Mouse (Mus musculus) hindbrain, embryonic 10.5 days (tissue): Measurements from ENCODE around the gene Olfr523. TPM values are rescaled to one million over a fixed set of nuclear protein-coding genes. Genes with fewer than 3 reads are reported as not detected.
A peak's percentile ranks its signal among the peaks of the same experiment; 100 is the strongest.

ENCODE experiments used
- DNase-seq: peaks from one replicate; pipeline ENCODE4 v3.0.0-alpha.2; 2017; ENCODE audit warnings: low spot score
- H3K27ac ChIP-seq: fragments of 300-500 bp; sonication (generic); 2 replicates; pipeline ENCODE4 v1.5.1; 2016; ENCODE audit warnings: mild to moderate bottlenecking, moderate library complexity
- H3K27me3 ChIP-seq: fragments of 300-500 bp; sonication (generic); 2 replicates; pipeline ENCODE4 v1.6.1; 2016; ENCODE audit warnings: mild to moderate bottlenecking; ENCODE audit not compliant: poor library complexity, insufficient read depth, severe bottlenecking
- H3K36me3 ChIP-seq: fragments of 300-500 bp; sonication (generic); 2 replicates; pipeline ENCODE4 v1.6.1; 2016; ENCODE audit warnings: mild to moderate bottlenecking, moderate library complexity
- H3K4me1 ChIP-seq: fragments of 300-500 bp; sonication (generic); replicated peaks from 2 replicates; pipeline ENCODE4 v1.6.1; 2016; ENCODE audit warnings: mild to moderate bottlenecking
- H3K4me3 ChIP-seq: fragments of 300-500 bp; sonication (generic); 2 replicates; pipeline ENCODE4 v1.5.1; 2016; ENCODE audit warnings: mild to moderate bottlenecking, moderate library complexity
- H3K9me3 ChIP-seq: fragments of 300-500 bp; sonication (generic); 2 replicates; pipeline ENCODE4 v1.6.1; 2016; ENCODE audit warnings: mild to moderate bottlenecking, moderate library complexity
- WGBS: fragments of 180-500 bp; shearing (Covaris S2); methylation state at CpG from one replicate; pipeline ENCODE4 v1.1.7; 2016; 5-methylcytosine and 5-hydroxymethylcytosine counted together
- polyA plus RNA-seq: library from polyadenylated mRNA; unstranded; fragments of >200 nt; fragmentation: Nextera tagmentation; extraction: Ambion mirVana; gene quantifications from 2 replicates; pipeline ENCODE4 v1.2.1, GENCODE M21; 2016

Olfr523 gene
- polyA plus RNA-seq, 1 experiment from 2014 or later: not detected

- Histone ChIP-seq H3K4me3 (no peak overlapping the region), H3K9me3 (no peaks in the 10 kb centered on the region), H3K27me3 (no peaks in the 10 kb centered on the region; the same call in 1 of the 2 replicates), H3K4me1 (no peaks in the 10 kb centered on the region), H3K27ac (no peak overlapping the region), H3K36me3 (peaks cover 11% of the 10 kb centered on the region; the same call in 1 of the 2 replicates)
- no peak for DNase-seq
- 80% methylated on average over 4 of the region's 4 CpGs for WGBS
These were observed 28.5 kb upstream of the Olfr523 start for GRCm38 (mm10) chr7:140144550-140144949.

- H3K27me3 ChIP-seq: peaks cover 49% of the 10 kb centered on the region
- H3K9me3 ChIP-seq: no peaks in the 10 kb centered on the region
- H3K36me3 ChIP-seq: 0 out of 2 replicates have a peak, but pooled peaks cover 8% of the 10 kb centered on the region
- H3K27ac ChIP-seq: peak overlapping the region; percentile 77
- WGBS: 4% methylated on average over 28 of the region's 28 CpGs
- peak overlapping the region; percentile 52 for H3K4me3 ChIP-seq
- peak; percentile 56 for DNase-seq
- H3K4me1 ChIP-seq: peaks cover 24% of the 10 kb centered on the region
These were observed 19.6 kb upstream of the Olfr523 start for GRCm38 (mm10) chr7:140153383-140153782.

DNA sequence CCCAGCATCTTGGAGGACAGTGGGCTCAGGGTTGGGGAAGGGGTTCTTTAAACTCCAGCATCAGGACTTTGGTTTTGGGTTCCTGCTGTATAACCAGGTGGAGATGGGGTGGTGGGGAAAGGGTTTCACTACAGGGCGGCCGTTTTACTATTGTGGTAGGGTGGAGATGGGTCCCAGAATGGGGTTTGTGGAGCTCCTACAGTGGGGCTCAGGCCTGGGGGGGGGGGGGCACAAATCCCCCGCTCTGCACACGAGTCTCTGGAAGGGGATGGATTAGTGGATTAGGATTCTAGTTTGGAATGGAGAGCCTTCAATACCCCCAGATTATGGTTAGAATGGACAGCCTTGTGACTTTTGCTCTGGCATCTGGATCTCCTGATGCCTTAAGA is 19.2 kb upstream of the Olfr523 start:
- Histone ChIP-seq H3K27me3 (peaks cover 49% of the 10 kb centered on the region), H3K9me3 (no peaks in the 10 kb centered on the region), H3K4me1 (peaks cover 24% of the 10 kb centered on the region), H3K36me3 (0 out of 2 replicates have a peak, but pooled peaks cover 8% of the 10 kb centered on the region), H3K4me3 (peak overlapping the region; percentile 52), H3K27ac (peak overlapping the region; percentile 71)
- DNase-seq: no peak
- WGBS: 20% methylated on average over 4 of the region's 4 CpGs

DNA sequence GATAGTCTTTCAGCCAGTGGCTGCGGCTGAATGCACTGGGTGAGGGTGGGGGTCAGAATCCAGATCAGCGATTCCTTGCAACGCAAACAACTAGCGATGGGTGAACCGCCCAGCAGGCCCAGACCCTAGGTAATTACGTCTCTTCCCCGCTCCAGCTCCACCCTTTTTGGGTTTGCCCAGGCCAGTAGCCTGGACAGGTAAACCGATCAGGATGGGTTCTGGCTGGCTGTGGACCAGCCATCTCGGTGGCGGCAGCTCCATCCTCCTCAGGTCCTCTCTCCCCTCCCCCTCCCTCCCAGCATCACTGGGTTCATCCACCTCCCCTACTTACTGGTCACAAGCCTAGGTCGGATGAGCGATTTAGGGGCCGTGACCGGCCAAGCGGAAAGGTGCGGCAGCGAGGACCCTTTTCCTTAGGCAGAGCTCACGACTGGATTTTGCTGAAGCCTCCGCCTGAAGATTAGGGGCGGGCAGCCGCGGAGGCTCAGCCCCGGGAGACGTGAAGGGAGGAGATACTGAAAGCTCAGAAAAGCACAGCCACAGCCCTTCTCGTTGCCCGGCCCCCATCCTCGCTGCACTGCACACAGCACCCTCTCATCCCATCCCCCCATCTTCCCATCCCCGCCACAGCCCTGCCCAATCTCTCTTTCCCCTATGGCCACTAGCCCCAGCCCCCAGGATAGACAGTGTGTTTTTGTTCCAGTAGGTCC is 18.6 kb upstream of the Olfr523 start, which contains the start of gene Sprn:
TSS of gene Sprn (minus strand) at position 660 of the 710 bp plus-strand sequence.
- Histone ChIP-seq H3K27ac (peak within 1 kb of the TSS; percentile 71), H3K4me1 (peaks cover 24% of the 10 kb centered on the region), H3K27me3 (peaks cover 49% of the 10 kb centered on the region), H3K36me3 (0 out of 2 replicates have a peak, but pooled peaks cover 8% of the 10 kb centered on the region), H3K9me3 (no peaks in the 10 kb centered on the region), H3K4me3 (peak within 1 kb of the TSS; percentile 52)
- WGBS: 3% methylated on average over 28 of the region's 28 CpGs
- DNase-seq: peak; percentile 37

DNA sequence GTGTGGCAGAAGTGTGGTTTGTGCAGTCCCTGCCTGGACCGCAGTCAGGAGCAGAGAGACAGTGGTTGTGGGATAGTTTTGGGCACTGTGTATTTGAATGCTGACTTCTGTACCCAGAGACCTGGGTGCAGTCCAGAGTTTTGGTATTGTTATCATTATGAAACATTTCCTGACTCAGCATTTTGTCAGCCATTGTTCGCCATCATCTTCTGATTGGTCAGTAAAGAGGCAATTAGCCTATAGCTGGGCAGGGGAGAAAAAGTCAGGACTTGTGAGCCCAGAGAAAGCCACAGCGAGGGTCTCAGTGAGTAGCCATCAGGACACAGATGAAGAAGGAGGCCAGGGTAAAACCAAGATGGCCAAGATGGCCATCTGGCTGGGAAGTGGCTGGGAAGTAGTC is 12.7 kb upstream of the Olfr523 start:
- Histone ChIP-seq H3K4me1 (no peaks in the 10 kb centered on the region), H3K27ac (no peak overlapping the region), H3K36me3 (no peaks in the 10 kb centered on the region), H3K4me3 (no peak overlapping the region), H3K27me3 (peaks cover 11% of the 10 kb centered on the region), H3K9me3 (no peaks in the 10 kb centered on the region)
- 80% methylated on average over 3 of the region's 3 CpGs for WGBS
- no peak for DNase-seq

DNA sequence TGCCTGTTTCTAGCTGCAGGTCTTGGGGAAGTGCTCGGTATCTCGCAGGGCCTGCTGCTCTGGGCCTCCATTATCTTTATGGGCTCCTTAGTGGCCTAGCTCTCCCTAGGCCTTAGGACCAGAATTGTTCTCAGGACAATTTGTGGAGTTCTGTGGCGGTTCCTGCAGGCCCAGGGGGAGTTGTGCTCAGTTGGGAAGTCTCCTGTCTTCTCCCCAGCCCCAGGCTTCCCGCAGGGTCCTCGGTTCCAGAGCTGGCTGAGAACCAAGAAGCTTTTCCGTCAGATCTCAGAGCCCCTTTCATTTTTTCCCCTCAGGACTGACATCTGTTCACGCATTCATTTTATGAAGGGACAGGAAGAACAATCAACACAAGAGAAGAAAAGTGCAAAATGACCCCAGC is 8.4 kb upstream of the Olfr523 start, which contains the start of gene Olfr522:
TSS of gene Olfr522 (minus strand) at position 101 of the 400 bp plus-strand sequence.
- H3K36me3 ChIP-seq: no peaks in the 10 kb centered on the region
- 83% methylated on average over 7 of the region's 7 CpGs for WGBS
- H3K4me1 ChIP-seq: no peaks in the 10 kb centered on the region
- no peaks in the 10 kb centered on the region for H3K27me3 ChIP-seq
- no peaks in the 10 kb centered on the region for H3K9me3 ChIP-seq
- no peak for DNase-seq
- H3K4me3 ChIP-seq: no peak within 1 kb of the TSS
- H3K27ac ChIP-seq: no peak within 1 kb of the TSS

- no peaks in the 10 kb centered on the region for H3K4me1 ChIP-seq
- H3K36me3 ChIP-seq: no peaks in the 10 kb centered on the region
- H3K9me3 ChIP-seq: no peaks in the 10 kb centered on the region
- no peak overlapping the region for H3K27ac ChIP-seq
- DNase-seq: no peak
- WGBS: 82% methylated on average over 1 of the region's 1 CpGs
- no peaks in the 10 kb centered on the region for H3K27me3 ChIP-seq
- no peak overlapping the region for H3K4me3 ChIP-seq
These were observed 5.1 kb upstream of the Olfr523 start for GRCm38 (mm10) chr7:140167950-140168349.

DNA sequence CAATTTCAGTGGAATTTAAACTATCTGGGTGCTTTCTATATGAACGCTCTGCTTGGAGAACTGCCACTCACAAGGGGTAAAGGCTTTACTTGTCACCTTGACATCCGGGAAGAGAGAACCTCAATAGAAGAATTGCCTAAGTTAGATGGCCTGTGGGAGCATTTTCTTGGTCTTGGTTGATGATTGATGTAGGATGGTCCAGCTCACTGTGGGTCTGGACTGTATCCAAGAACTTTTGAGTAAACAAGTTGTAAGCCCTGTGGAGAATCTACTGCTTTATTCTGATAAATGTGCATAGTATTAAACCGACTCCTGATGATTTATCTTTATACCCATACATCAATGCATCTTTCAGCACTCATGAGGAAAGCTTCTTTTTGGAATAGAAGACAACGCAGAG is 3.6 kb upstream of the Olfr523 start:
- H3K9me3 ChIP-seq: no peaks in the 10 kb centered on the region
- H3K27ac ChIP-seq: no peak overlapping the region
- H3K36me3 ChIP-seq: no peaks in the 10 kb centered on the region
- no peaks in the 10 kb centered on the region for H3K27me3 ChIP-seq
- no peak for DNase-seq
- H3K4me1 ChIP-seq: no peaks in the 10 kb centered on the region
- no peak overlapping the region for H3K4me3 ChIP-seq
- 78% methylated on average over 4 of the region's 4 CpGs for WGBS

- H3K4me1 ChIP-seq: no peaks in the 10 kb centered on the region
- no peaks in the 10 kb centered on the region for H3K36me3 ChIP-seq
- no peaks in the 10 kb centered on the region for H3K27me3 ChIP-seq
- no peak overlapping the region for H3K4me3 ChIP-seq
- H3K27ac ChIP-seq: no peak overlapping the region
- no peaks in the 10 kb centered on the region for H3K9me3 ChIP-seq
- DNase-seq: no peak
- WGBS: 87% methylated on average over 3 of the region's 3 CpGs
These were observed 2.2 kb upstream of the Olfr523 start for GRCm38 (mm10) chr7:140170863-140171262.

GRCm38 (mm10) chr7:140179176-140179575 is 6.2 kb downstream of the Olfr523 start:
- H3K27ac ChIP-seq: no peak overlapping the region
- H3K27me3 ChIP-seq: no peaks in the 10 kb centered on the region
- no peaks in the 10 kb centered on the region for H3K36me3 ChIP-seq
- no peaks in the 10 kb centered on the region for H3K4me1 ChIP-seq
- no peaks in the 10 kb centered on the region for H3K9me3 ChIP-seq
- no peak for DNase-seq
- no peak overlapping the region for H3K4me3 ChIP-seq
- 91% methylated on average over 2 of the region's 2 CpGs for WGBS

- Histone ChIP-seq H3K27me3 (no peaks in the 10 kb centered on the region), H3K4me1 (no peaks in the 10 kb centered on the region), H3K27ac (no peak overlapping the region), H3K36me3 (no peaks in the 10 kb centered on the region), H3K4me3 (no peak overlapping the region), H3K9me3 (no peaks in the 10 kb centered on the region)
- no peak for DNase-seq
- WGBS: 82% methylated on average over 2 of the region's 2 CpGs
These were observed 7.7 kb downstream of the Olfr523 start for GRCm38 (mm10) chr7:140180692-140181091.

GRCm38 (mm10) chr7:140184206-140184605 is 11.2 kb downstream of the Olfr523 start:
- Histone ChIP-seq H3K4me1 (no peaks in the 10 kb centered on the region), H3K9me3 (no peaks in the 10 kb centered on the region), H3K36me3 (no peaks in the 10 kb centered on the region), H3K27ac (no peak overlapping the region), H3K4me3 (no peak overlapping the region), H3K27me3 (no peaks in the 10 kb centered on the region)
- WGBS: 91% methylated on average over 4 of the region's 4 CpGs
- no peak for DNase-seq

DNA sequence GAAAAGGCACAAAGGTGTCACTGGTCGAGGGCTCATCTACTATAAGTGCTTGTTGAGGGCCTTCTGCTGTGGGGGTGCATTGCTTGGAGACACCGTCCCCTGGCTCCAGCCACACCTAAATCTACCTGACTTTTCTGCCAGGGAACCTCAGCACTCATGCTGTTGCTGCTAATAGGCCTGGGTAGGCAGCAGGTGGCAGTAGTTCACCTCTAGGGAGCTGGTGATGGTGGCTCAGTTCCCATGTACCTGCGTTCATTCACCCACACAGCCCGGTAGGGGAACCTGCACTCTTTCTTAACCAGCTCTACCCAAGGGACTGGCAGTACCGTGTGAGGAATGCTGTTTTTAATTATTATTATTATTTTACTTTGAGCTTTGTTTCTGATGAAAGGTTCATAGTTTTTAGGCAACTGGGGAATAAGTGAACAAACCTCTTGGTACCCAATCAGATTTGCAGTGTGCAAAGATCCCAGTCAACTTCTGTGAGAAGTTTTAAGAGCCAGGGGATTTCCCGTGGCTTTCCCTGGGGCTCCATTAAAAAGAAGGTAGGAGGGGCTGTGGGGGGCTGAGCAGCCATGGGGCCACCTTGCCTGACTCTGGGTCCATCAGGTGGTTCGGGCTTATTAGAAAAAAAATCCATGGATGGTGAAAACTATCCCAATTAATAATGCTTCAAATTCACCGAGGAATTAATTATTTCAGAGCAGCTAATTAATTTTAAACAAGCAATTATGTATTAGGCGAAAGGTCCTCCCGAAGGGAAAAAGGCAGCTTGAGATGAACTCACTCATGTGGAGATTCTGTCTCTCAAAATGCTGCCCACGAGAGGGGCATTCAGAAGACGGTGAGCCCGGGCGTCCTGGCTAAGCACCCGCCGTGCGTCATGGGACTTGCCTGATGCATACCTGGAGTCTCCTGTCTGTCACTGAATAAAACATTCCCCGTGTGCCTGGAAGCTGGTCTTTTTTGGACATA is 13.9 kb downstream of the Olfr523 start:
- WGBS: 67% methylated on average over 18 of the region's 18 CpGs
- Histone ChIP-seq H3K9me3 (no peaks in the 10 kb centered on the region), H3K36me3 (no peaks in the 10 kb centered on the region), H3K4me3 (no peak overlapping the region), H3K27me3 (no peaks in the 10 kb centered on the region), H3K27ac (no peak overlapping the region), H3K4me1 (no peaks in the 10 kb centered on the region)
- DNase-seq: no peak
